Mouse (Mus musculus) neural tube, embryonic 10.5 days (tissue): Measurements from ENCODE around the gene Arhgef2.
"Not testable (repeated sequence)": the region's sequence is repeated elsewhere in the genome, so short reads cannot be mapped to it uniquely, and the experiment has no call there.

Experiments used
- DNase-seq: peaks from one replicate; pipeline ENCODE4 v3.0.0-alpha.2; 2017; ENCODE audit warnings: low spot score; ENCODE audit errors: extremely low spot score

The Arhgef2 gene

GRCm38 (mm10) chr3:88605666-88606065 lies at the start of gene Arhgef2:
TSS of gene Arhgef2 (plus strand) at chr3:88605966.
- DNase-seq: not testable (repeated sequence)

DNA sequence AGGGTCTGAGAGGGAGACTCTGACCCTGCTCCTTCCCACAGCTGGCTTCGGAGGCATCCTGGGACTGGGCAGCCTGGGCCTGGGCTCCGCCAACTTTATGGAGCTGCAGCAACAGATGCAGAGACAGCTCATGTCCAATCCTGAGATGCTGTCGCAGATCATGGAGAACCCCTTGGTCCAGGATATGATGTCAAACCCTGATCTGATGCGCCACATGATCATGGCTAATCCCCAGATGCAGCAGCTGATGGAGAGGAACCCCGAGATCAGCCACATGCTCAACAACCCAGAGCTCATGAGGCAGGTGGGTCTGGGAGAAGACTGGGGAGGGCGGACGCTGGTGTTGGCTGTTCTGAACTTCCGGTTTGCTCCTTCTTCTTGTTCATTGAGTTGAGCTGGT lies 49.1 kb upstream of the Arhgef2 start:
- DNase-seq: no peak

- no peak for DNase-seq
These were observed 46.2 kb upstream of the Arhgef2 start for GRCm38 (mm10) chr3:88559596-88559995.

GRCm38 (mm10) chr3:88561989-88562388 lies 43.8 kb upstream of the Arhgef2 start:
- DNase-seq: peak; percentile 13

GRCm38 (mm10) chr3:88563442-88563841 lies 42.3 kb upstream of the Arhgef2 start:
- DNase-seq: no peak

- no peak for DNase-seq
These were observed 41.8 kb upstream of the Arhgef2 start for GRCm38 (mm10) chr3:88563966-88564365.

- no peak for DNase-seq
These were observed 39.6 kb upstream of the Arhgef2 start for GRCm38 (mm10) chr3:88566116-88566515.

DNA sequence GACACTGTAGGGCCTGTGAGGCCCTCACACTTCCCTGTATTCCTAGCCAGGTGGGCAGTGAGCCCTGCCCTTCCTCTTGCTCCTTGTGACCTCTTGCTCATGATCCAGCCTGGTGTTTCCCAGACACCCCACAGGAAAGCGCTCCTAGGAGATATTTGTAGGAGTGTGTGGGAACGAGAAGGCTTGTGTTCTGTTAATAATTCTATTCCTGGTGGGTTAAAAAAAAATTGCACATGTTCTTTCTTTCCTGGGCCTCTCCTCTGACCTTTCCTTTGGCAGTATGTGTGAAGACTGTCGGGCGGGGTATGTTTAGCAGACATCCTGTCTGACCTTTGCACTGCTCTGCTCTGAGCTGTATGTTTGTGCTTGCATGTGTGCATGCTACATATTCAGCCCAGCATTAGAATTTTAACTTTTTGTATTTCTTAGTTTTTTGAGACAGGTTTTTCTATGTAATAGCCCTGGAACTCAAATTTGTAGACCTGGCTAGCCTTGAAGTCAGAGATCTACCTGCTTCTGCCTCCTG lies 39.2 kb upstream of the Arhgef2 start:
- DNase-seq: no peak

- no peak for DNase-seq
These were observed 37.9 kb upstream of the Arhgef2 start for GRCm38 (mm10) chr3:88567892-88568291.

- DNase-seq: no peak
These were observed 37.2 kb upstream of the Arhgef2 start for GRCm38 (mm10) chr3:88568615-88569014.

- no peak for DNase-seq
These were observed 36.7 kb upstream of the Arhgef2 start for GRCm38 (mm10) chr3:88569093-88569492.

- DNase-seq: no peak
These were observed 36.1 kb upstream of the Arhgef2 start for GRCm38 (mm10) chr3:88569694-88570093.

GRCm38 (mm10) chr3:88570341-88570740 lies 35.4 kb upstream of the Arhgef2 start:
- no peak for DNase-seq

DNA sequence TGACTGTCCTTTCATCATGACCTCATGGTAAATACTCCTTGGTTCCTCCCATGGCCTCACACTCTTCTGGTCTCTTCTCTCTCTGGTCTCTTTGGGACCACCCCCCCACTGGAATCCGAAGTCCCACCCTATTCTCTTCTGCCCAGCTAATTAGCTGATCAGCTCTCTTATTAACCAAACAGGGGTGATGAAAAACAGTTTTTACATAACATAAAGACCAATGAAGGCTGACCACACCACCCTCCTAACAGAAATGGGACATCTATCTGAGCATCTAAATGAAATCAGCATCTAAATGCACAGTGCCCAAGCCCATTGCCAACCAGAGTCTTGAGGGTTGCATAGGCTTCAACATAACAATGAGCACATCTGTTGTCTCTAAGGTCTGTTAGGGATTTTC lies 33.9 kb upstream of the Arhgef2 start:
- no peak for DNase-seq

DNA sequence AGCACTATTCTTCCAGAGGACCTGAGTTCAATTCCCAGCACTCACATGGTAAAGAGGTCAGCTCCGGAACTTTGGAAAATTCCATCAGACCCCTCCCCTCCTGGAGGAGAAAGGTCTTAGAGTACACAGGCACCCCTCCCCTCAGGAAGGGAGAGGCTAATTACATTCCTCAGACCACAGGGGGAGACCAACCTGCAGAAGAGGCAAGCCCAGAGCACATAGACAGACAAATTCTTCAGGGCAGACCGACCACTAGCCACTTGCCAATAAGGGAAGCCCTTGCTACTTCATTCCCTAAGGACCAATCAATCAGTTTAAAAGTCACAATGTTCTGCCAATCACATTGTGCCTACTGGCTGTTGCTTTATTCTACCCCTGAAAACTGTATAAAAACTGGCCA lies 32.9 kb upstream of the Arhgef2 start:
- DNase-seq: no peak

GRCm38 (mm10) chr3:88573810-88574209 lies 32.0 kb upstream of the Arhgef2 start:
- DNase-seq: no peak

DNA sequence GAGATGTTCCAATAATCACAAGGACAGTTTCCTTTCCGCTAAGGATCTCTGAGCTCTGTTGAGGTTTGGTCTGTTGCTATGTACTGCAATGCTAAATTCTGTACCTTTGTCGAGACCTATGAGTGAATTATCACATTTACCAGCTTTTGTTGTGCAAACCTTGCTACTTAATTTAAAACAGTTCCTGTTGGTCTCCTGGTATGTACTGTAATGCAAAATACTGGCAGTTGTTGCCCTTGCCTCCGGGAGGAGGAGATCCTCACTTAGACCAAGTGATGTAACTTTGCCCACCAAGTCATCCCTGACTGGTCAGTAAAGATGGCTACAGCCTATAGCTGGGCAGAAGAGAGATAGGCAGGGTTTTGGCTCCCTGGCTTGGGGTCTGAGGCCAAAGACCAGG lies 30.2 kb upstream of the Arhgef2 start, which contains the start of gene Ssr2:
Gene Ssr2 (plus strand): TSS at position 337 of the 400 bp plus-strand sequence.
- DNase-seq: no peak

DNA sequence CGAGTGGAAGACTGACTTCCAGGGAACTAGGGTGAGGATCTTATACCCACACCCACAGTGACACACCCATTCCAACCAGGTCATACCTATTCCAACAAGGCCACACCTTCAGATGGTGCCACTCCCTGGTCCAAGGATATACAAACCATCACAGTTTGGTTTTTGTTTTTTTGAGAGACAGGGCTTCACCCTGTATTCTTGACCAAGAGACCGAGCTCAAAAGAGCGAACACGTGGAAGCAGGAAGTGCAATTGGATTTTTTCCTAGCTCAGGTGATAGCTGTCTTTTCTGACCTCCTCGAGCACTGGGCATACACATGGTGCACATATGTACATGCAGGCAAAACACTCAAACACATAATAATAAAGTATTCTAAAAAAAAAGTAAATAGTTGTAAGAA lies 27.9 kb upstream of the Arhgef2 start:
- not testable (repeated sequence) for DNase-seq

- DNase-seq: no peak
These were observed 27.0 kb upstream of the Arhgef2 start for GRCm38 (mm10) chr3:88578498-88579424.

- DNase-seq: peak; percentile 81
These were observed 26.2 kb upstream of the Arhgef2 start for GRCm38 (mm10) chr3:88579454-88580117.

DNA sequence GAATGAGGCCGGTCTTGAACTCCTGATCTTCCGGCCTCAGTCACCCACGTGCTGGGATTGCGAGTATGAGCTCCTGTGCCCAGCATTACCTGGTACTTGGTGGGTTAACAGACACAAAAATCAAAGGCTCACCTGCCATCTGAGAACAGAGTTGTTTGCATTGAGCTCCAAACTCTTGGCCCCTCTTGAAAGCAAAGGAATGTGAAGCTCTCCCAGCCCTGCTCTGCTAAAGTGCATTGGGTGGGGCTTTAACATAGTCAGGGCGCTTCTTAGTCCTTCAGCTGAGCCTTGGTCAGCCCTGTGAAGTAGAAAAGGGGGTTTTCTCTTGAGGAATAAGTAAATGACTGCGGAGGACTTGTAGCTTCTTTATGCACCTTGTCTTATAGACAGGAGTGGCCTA lies 20.0 kb upstream of the Arhgef2 start:
- no peak for DNase-seq

- DNase-seq: no peak
These were observed 19.1 kb upstream of the Arhgef2 start for GRCm38 (mm10) chr3:88586640-88587039.
